Mouse (Mus musculus) cerebellum, postnatal 4 days (tissue): ENCODE measurements around the gene Alg14.

Experiments
- DNase-seq, 2 experiments: peaks; one replicate each; pipeline ENCODE4 v3.0.0; 2022; ENCODE audit warnings: low spot score in 2 of 2, mixed read lengths in 1 of 2

The Alg14 gene

GRCm38 (mm10) chr3:121277557-121277956 lies 14.0 kb upstream of the Alg14 start:
- peak in 1 of 2 experiments; percentile 73 for DNase-seq

GRCm38 (mm10) chr3:121279679-121280078 lies 11.9 kb upstream of the Alg14 start:
- DNase-seq: no peak

- DNase-seq: no peak
Measured at GRCm38 (mm10) chr3:121282998-121283397, 8.6 kb upstream of the Alg14 start, which contains the start of gene Tmem56. Gene Tmem56 (minus strand): TSS chr3:121283098.

GRCm38 (mm10) chr3:121285219-121285618 lies 6.4 kb upstream of the Alg14 start:
- no peak for DNase-seq

- no peak for DNase-seq
Measured at GRCm38 (mm10) chr3:121287151-121287550, 4.4 kb upstream of the Alg14 start.

- DNase-seq: no peak
Measured at GRCm38 (mm10) chr3:121290681-121291080, 892 bp upstream of the Alg14 start.

- DNase-seq: no peak
Measured at GRCm38 (mm10) chr3:121291225-121291559, 381 bp upstream of the Alg14 start.

- no peak for DNase-seq
Measured at GRCm38 (mm10) chr3:121294200-121294599, 2.6 kb downstream of the Alg14 start.

GRCm38 (mm10) chr3:121306641-121307040 lies 15.1 kb downstream of the Alg14 start:
- DNase-seq: no peak

GRCm38 (mm10) chr3:121307532-121308234 lies 16.1 kb downstream of the Alg14 start:
- DNase-seq: peak; percentile 67 to 78

GRCm38 (mm10) chr3:121308935-121309334 lies 17.4 kb downstream of the Alg14 start:
- DNase-seq: no peak

- DNase-seq: no peak
Measured at GRCm38 (mm10) chr3:121309429-121309828, 17.9 kb downstream of the Alg14 start.

- no peak for DNase-seq
Measured at GRCm38 (mm10) chr3:121309896-121310714, 18.5 kb downstream of the Alg14 start.

GRCm38 (mm10) chr3:121312426-121312825 lies 20.9 kb downstream of the Alg14 start:
- no peak for DNase-seq

- no peak for DNase-seq
Measured at GRCm38 (mm10) chr3:121312979-121313378, 21.4 kb downstream of the Alg14 start.

GRCm38 (mm10) chr3:121314149-121314548 lies 22.6 kb downstream of the Alg14 start:
- DNase-seq: no peak

- no peak for DNase-seq
Measured at GRCm38 (mm10) chr3:121315498-121315897, 23.9 kb downstream of the Alg14 start.

GRCm38 (mm10) chr3:121319906-121320305 lies 28.3 kb downstream of the Alg14 start:
- no peak for DNase-seq

GRCm38 (mm10) chr3:121320896-121321295 lies 29.3 kb downstream of the Alg14 start:
- no peak for DNase-seq

- DNase-seq: no peak
Measured at GRCm38 (mm10) chr3:121323371-121323770, 31.8 kb downstream of the Alg14 start.

- no peak for DNase-seq
Measured at GRCm38 (mm10) chr3:121327406-121327805, 35.8 kb downstream of the Alg14 start.

- no peak for DNase-seq
Measured at GRCm38 (mm10) chr3:121329647-121330046, 38.1 kb downstream of the Alg14 start.

GRCm38 (mm10) chr3:121330244-121330646 lies 38.7 kb downstream of the Alg14 start:
- no peak for DNase-seq
